Mouse (Mus musculus): Measurements from ENCODE around the gene Golga1.

DNA sequence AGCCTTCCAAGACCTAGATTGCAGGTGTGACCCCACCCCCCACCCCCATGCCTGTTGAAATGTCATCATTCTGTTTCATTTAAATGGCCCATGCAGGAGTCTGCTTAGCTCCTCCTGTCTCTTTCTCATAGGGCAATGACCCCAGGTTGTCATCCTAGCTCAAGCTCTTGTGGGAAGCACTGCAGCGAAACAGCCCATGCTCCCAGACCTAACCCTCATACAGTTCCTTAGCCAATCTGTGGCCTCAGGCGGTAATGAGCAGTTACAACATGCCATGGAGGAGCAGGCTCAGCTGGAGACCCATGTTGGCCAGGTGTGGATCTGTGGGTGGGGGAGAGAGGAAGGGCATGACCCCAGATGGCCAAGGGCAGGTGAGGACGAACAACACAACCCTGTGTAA is 90.2 kb downstream of the Golga1 start:
- TF ChIP-seq CTCF (IDR thresholded peaks at IDR 0.05; ENCODE audit: control insufficient read depth, insufficient read depth, low read length) (no peak), POLR2A (IDR thresholded peaks at IDR 0.05; ENCODE audit: borderline replicate concordance, control insufficient read depth, low read depth, low read length) (no peak)

All from bone marrow, adult 2 months (tissue).